In the genomic region with DNA sequence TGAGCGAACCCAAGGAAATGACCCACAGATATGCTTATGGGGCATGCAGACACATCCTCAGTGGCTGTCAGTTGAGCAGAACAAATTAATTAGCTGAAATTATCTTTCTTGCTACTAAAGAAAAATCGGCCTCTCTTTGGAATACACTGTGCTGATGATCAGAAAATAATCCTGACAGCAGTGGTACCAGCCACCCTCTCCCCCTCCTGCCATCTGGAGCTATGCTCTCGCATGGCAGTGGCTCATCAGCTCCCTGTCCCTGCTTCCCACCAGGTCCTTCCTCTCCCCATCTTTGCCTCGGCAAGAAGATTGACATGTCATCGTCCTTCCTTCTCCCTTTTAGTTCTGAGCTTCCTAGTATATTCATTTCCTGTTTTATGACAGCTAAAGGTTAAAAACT, we compare ENCODE assay signal across 28 mouse cellular contexts.
DNase-seq lines count a peak whose midpoint lies in the region; ATAC-seq and TF ChIP-seq lines count a peak whose summit lies in the region.
"Had no signal": no experiment of that assay in that cellular context is flagged by ENCODE, and none has a peak within 500 bp of the region (broad histone marks: within the 10 kb centered on the region; RNA-seq: fewer than 3 reads in every experiment).

No protein-coding gene starts in this region.

- no peaks in the 10 kb centered on the region for H3K36me3 ChIP-seq in hindbrain, embryonic 14.5 days (replicated peaks; ENCODE audit: control insufficient read depth, insufficient read depth)
- H3K36me3 ChIP-seq in hindbrain, embryonic 13.5 days, result no peaks in the 10 kb centered on the region
- H3K36me3 ChIP-seq: embryonic facial prominence, embryonic 13.5 days; heart, embryonic 15.5 days; neural tube, embryonic 12.5 days had no signal

- no peak overlapping the region for H3K4me3 ChIP-seq in hindbrain, embryonic 14.5 days (replicated peaks; ENCODE audit: low read length)
- no peak overlapping the region for H3K4me3 ChIP-seq in hindbrain, embryonic 13.5 days
- no peak overlapping the region for H3K4me3 ChIP-seq in layer of hippocampus, adult 2 months
- H3K4me3 ChIP-seq: embryonic facial prominence, embryonic 13.5 days; heart, embryonic 15.5 days; myocyte; neural tube, embryonic 12.5 days had no signal

- H3K27ac ChIP-seq in hindbrain, embryonic 14.5 days, result peak overlapping the region; percentile 16; the same call in 1 of the 2 replicates
- no peak overlapping the region for H3K27ac ChIP-seq in hindbrain, embryonic 13.5 days
- H3K27ac ChIP-seq in layer of hippocampus, adult 2 months, result peak overlapping the region; percentile 91
- H3K27ac ChIP-seq: embryonic facial prominence, embryonic 13.5 days; heart, embryonic 15.5 days; liver, embryonic 14.5 days; macrophage; neural tube, embryonic 12.5 days had no signal

- no peak for DNase-seq in hindbrain, embryonic 14.5 days (ENCODE audit: low spot score)
- peak; percentile 38 for DNase-seq in left cerebral cortex, postnatal 4 days
- DNase-seq in left cerebral cortex, postnatal 14 days (ENCODE audit: low spot score in 2 of 2), result no peak
- peak; percentile 76 to 77 for DNase-seq in layer of hippocampus, adult 2 months (ENCODE audit: low spot score in 2 of 2)
- peak; percentile 28 to 79 for DNase-seq in layer of hippocampus, postnatal 14 days (ENCODE audit: low spot score in 2 of 2)
- no peak for DNase-seq in urinary bladder, postnatal 10 days (ENCODE audit: low spot score)
- DNase-seq: adrenal gland, postnatal 14 days; cerebellum, adult 2 months; gastrocnemius, postnatal 14 days; heart, postnatal 4 days; kidney, adult 9 months; kidney, postnatal 10 days; liver; lung, adult 2 months; lung, postnatal 10 days; midbrain, embryonic 14.5 days; right cerebral cortex, adult 18-20 months; spleen, adult 18-20 months; thymus, postnatal 25 days had no signal

- WGBS in hindbrain, embryonic 14.5 days, result 65% methylated on average over 5 of the region's 5 CpGs
- 67% methylated on average over 5 of the region's 5 CpGs for WGBS in hindbrain, embryonic 13.5 days

- no peaks in the 10 kb centered on the region for H3K9me3 ChIP-seq in hindbrain, embryonic 14.5 days (ENCODE audit: control insufficient read depth, low read length)
- H3K9me3 ChIP-seq in hindbrain, embryonic 13.5 days, result no peaks in the 10 kb centered on the region
- H3K9me3 ChIP-seq: embryonic facial prominence, embryonic 13.5 days; heart, embryonic 15.5 days; neural tube, embryonic 12.5 days had no signal

- H3K4me2 ChIP-seq in hindbrain, embryonic 14.5 days (replicated peaks), result no peak overlapping the region
- H3K4me2 ChIP-seq in hindbrain, embryonic 13.5 days, result no peak overlapping the region
- H3K4me2 ChIP-seq: embryonic facial prominence, embryonic 13.5 days; heart, embryonic 15.5 days; neural tube, embryonic 12.5 days had no signal

- TF ChIP-seq CTCF in layer of hippocampus, adult 2 months (conservative IDR thresholded peaks at IDR 0.05), result no peak

- H3K4me1 ChIP-seq in hindbrain, embryonic 14.5 days (replicated peaks; ENCODE audit: control insufficient read depth, insufficient read depth, low read length), result no peaks in the 10 kb centered on the region
- peaks cover under 1% of the 10 kb centered on the region; the same call in 1 of the 2 replicates for H3K4me1 ChIP-seq in hindbrain, embryonic 13.5 days (replicated peaks)
- H3K4me1 ChIP-seq: embryonic facial prominence, embryonic 13.5 days; heart, embryonic 15.5 days; neural tube, embryonic 12.5 days had no signal

- ATAC-seq in hindbrain, embryonic 14.5 days (ENCODE audit: low FRiP score), result no peak
- ATAC-seq in hindbrain, embryonic 13.5 days (ENCODE audit: low FRiP score), result no peak
- ATAC-seq: CD4-positive, CD25-positive, alpha-beta regulatory T cell, adult 4 months; intestine, postnatal 0 days had no signal

- no peak overlapping the region for H3K9ac ChIP-seq in hindbrain, embryonic 14.5 days
- H3K9ac ChIP-seq in hindbrain, embryonic 13.5 days, result no peak overlapping the region
- H3K9ac ChIP-seq: embryonic facial prominence, embryonic 13.5 days; heart, embryonic 15.5 days; liver, embryonic 14.5 days; neural tube, embryonic 12.5 days had no signal

- intact Hi-C loops in left cerebral cortex, postnatal 4 days (cut with DNase I), result no loop called here
- intact Hi-C loops in left cerebral cortex, postnatal 14 days (cut with DNase I), result no loop called here

- no peaks in the 10 kb centered on the region for H3K27me3 ChIP-seq in hindbrain, embryonic 14.5 days (ENCODE audit: control insufficient read depth, insufficient read depth, low read length)
- H3K27me3 ChIP-seq in hindbrain, embryonic 13.5 days, result no peaks in the 10 kb centered on the region
- H3K27me3 ChIP-seq: embryonic facial prominence, embryonic 13.5 days; heart, embryonic 15.5 days; neural tube, embryonic 12.5 days had no signal

Comparison
In these comparisons a context has a peak if more than half of its experiments do, and no peak if none do; other contexts are left out.
1. DNase-seq: peak in left cerebral cortex, postnatal 4 days (single experiment), layer of hippocampus, adult 2 months (2 of 2) and layer of hippocampus, postnatal 14 days (2 of 2); none in hindbrain, embryonic 14.5 days (single experiment), left cerebral cortex, postnatal 14 days (0 of 2) and urinary bladder, postnatal 10 days (single experiment).